Mouse (Mus musculus): Measurements from ENCODE around the gene Gm2a. TPM values are rescaled to one million over a fixed set of nuclear protein-coding genes. Genes with fewer than 3 reads are reported as not detected.

Gene Gm2a
- total RNA-seq, 2 experiments from 2014 or later, result 8.6 to 9.0 TPM

DNA sequence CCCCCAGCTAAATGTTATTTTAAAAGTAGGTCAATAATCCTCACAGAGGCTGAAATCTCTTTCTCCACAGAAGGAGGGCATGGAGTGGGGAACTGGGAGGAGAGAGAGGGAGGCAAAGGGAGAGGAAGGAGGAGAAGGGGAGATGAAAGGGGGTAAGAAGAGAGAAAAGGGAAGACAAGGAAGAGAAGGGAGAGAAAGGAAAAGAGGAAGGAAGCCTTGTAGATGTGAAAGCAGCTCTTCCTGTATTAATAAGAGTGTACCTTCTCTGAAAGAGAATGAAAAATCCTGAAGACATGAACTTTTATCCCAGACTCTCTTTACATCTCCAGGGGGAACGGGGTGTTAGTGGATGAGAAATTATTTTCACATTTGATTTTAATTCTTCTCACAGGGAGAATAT, 23.5 kb downstream of the Gm2a start:
- ATAC-seq (replicated peaks; ENCODE audit: low FRiP score, low TSS enrichment, poor library complexity, severe bottlenecking), result no peak

DNA sequence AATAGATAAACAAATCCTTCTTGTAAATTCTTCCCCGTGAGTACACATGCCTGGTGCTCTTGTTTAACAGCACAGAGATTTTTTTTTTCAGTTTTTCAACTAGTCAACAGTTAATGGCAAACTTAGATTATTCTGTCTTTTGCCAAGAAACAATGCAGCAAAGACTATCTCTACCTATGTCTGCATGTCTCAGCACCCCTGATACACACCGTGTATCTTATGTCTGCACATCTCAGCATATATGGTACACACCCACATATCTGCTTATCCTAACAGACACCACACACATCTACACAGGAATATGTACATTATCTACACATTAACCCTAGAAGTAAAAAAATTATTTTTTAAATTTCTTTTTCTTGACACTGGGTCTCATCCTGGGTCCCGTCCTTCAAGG, 28.7 kb downstream of the Gm2a start:
- peak; percentile 71 for ATAC-seq (replicated peaks; ENCODE audit: low FRiP score, low TSS enrichment, poor library complexity, severe bottlenecking)

DNA sequence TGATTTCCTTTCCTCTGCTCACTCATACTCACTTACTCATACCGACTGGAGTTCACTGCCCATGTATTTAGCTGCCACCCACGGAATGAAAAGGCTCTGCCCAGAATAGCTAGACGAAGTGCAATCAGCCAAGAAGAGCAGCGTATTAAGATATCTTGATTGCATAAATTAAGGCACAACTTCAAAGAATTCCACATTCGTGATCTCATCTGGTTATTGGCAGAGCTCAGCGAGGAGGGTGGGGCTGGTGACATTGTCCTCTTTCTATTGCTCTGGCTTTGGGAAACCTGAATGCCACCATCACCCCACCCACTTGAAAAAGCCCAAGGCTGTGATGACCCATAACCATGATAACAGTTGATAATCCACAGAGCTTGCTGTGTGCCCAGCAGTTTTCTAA, 30.0 kb downstream of the Gm2a start:
- ATAC-seq (replicated peaks; ENCODE audit: low FRiP score, low TSS enrichment, poor library complexity, severe bottlenecking), result no peak

DNA sequence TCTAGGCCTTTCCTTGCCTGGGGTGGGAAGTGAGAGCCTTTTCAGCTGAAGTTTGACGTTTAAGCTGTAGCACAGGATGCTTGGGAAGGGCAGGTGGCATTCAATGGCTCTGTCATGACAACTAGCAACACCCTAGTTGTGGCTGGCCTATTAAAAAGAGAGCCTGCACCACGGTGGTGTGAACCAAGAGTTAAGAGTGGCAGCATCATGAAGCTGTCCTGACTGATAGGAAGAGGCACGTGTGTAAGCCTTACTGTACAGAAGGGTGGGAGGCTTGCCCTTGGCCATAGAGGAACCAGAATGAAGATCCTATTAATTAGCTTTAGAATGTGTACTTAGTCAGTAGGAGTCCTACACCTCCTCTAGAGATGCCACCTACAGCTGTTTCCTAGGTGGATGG, 30.5 kb downstream of the Gm2a start:
- no peak for ATAC-seq (replicated peaks; ENCODE audit: low FRiP score, low TSS enrichment, poor library complexity, severe bottlenecking)

DNA sequence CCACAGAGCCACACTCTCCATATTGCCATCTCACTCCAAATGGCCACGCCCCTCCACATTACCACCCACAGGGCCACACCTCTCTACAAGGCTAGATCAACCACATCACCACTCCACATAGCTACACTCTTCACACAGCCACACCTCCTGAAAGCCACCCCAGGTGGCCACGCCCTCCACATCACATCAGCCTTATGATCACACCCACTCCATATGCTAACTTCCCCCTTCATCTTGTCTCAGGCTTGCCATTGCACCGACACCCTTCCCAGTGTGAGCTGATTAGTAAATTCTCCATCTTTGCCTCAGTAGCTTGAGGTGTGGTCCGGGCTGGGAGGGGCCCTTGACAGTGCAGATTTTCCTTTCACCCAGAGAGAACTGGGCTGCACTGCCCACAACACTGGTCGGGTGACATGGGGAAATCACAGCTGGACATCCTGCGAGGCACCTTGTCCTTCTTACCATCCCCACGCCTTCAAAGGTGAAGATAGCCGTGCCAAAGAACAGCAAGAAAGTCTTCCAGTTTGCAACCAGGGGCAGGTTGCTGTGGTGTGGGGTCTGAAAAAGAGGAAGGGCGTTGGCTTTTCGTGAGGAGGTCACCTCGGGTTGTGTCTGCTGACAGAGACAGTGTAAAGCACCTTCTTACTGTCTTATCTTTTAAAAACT, 33.3 kb downstream of the Gm2a start:
- ATAC-seq (replicated peaks; ENCODE audit: low FRiP score, low TSS enrichment, poor library complexity, severe bottlenecking), result peak; percentile 90

DNA sequence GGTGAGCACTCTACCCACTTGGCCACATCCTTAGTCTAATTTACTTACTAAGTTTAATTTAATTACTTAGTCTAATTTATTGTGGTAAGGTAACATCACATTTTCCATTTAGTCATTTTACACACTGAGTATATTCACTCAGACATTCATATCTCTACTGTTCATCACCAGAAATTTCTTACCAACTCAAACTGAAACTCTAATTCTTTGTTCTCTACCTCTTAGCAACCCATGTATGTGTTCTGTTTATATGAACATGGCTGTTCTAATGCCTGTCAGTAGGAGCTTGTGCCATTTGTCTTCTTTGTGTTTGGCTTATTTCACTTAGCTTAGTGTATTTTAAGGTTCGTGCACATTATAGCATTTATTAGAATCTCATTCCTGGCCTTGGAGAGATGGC, 34.0 kb downstream of the Gm2a start:
- ATAC-seq (replicated peaks; ENCODE audit: low FRiP score, low TSS enrichment, poor library complexity, severe bottlenecking), result no peak

DNA sequence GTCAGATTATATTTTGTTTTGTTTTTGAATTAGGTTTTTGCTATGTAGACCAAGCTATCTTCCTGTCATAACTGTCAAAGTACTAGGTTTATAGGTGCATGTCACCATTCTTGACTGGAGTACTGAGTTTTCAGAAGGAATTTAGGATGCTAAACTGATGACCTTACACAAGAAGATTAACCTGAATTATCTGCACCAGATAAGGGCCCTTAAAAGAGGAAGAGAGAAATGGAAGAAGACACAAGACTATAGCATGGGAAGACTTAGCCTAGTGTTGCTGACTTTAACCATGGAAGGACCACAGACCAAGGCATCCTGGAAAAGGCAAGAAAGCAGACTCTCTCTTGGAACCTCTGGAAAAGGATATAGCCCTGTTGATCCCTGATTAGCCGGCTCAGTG, 35.3 kb downstream of the Gm2a start:
- ATAC-seq (replicated peaks; ENCODE audit: low FRiP score, low TSS enrichment, poor library complexity, severe bottlenecking), result no peak

DNA sequence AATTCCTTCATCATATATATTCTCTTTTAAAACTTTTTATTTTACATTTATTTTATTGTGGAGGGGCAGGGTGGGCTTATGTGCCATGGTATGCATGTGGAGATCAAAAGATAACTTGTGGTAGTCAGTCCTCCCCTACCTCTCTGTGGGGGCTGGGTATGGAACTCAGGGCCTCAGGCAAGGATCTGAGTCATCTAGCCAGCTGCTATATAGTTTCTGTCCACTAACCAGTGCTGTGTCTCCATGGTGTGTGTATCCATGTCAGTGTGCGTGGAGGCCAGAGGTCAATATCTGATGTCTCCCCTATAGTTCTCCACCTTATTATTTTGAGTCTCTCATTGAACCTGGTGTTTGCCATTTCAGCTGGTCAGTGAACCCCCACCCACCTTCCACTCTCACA, 36.5 kb downstream of the Gm2a start:
- ATAC-seq (replicated peaks; ENCODE audit: low FRiP score, low TSS enrichment, poor library complexity, severe bottlenecking), result no peak

DNA sequence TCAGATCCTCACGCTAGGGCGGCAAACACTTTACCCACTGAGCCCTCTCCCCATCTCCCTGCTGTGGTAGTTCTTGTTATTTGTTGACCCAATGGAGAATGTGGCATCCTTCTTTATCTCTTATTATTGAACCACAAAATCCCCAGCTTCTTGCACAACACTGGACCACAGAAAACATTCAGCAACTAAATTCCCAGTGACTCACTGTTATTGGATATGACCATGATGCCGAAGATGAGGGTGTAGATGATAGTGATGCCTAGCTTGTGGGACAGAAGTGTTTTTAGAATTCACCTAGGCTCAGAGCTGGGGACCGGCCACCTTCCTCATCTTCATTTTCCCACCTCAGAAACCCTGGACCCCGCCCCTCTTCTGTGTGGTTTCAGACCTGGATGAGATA, 37.0 kb downstream of the Gm2a start:
- no peak for ATAC-seq (replicated peaks; ENCODE audit: low FRiP score, low TSS enrichment, poor library complexity, severe bottlenecking)

DNA sequence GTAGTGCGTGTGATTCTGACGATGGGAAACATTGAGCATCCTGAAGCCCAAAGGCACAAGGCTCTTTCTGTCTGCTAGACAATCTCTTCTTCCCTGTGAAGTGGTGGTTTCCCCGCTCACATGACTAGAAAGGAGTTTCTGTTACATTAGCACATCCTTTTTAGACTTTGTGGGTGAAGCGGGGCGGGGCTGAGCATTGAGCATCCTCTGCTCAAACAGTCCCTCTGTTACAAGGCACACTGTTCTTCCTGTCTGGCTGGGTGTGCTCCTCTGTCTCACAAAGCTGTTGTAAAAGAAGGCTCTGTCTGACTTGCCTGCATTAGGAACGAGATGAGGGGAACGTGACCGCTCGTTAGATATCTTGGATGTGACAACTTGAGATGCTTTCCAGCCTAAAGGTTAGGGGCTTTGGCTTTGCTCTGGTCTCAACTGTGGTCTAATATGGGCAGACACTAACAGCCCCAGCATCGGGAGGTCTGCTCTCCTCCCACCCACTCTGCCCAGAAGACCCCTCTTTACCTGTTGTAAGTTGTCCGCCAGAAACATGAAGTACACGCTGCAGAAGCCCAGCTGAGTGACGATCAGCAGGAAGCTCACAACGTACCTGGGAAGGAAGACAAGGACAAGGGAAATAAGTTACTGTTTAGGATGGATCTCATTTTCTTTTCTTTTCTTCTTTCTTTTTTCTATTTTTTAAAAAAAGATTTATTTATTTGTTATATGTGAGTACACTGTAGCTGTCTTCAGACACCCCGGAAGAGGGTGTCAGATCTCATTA, 39.0 kb downstream of the Gm2a start:
- ATAC-seq (replicated peaks; ENCODE audit: low FRiP score, low TSS enrichment, poor library complexity, severe bottlenecking), result no peak

DNA sequence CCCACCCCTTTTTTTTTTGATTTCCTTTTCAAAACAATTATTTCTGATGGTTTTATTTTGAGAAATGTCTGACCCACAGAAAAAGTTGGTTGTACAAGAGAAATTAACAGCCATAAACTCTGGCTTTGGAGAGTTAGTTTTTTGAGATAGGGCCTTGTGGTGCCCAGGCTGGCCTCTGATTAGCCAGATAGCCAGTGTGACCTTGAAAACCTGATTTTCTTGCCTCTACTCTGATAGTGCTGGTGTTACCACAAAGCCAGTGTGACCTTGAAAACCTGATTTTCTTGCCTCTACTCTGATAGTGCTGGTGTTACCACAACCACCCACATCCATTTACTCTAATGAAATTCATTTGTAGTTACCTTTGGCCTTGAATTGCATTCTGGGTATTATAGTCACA, 39.7 kb downstream of the Gm2a start:
- no peak for ATAC-seq (replicated peaks; ENCODE audit: low FRiP score, low TSS enrichment, poor library complexity, severe bottlenecking)

DNA sequence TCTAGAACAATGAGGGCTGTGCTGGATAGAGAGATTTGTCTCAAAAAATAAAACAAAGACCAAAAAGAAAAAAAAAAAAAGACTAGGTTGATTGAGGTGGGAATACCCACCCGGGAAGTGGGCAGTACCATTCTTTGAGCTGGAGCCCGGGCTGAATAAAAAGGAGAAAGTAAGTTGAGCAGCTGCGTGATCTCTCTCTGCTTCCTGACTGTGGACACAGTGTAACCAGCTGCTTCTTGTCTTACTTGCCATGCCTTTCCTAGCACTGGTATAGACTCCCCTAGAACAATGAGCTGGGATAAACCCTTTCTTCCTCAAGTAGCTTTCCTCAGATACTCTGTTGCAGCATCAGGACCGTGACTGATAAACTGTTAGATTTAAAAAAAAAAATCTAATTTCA, 43.6 kb downstream of the Gm2a start:
- no peak for ATAC-seq (replicated peaks; ENCODE audit: low FRiP score, low TSS enrichment, poor library complexity, severe bottlenecking)

DNA sequence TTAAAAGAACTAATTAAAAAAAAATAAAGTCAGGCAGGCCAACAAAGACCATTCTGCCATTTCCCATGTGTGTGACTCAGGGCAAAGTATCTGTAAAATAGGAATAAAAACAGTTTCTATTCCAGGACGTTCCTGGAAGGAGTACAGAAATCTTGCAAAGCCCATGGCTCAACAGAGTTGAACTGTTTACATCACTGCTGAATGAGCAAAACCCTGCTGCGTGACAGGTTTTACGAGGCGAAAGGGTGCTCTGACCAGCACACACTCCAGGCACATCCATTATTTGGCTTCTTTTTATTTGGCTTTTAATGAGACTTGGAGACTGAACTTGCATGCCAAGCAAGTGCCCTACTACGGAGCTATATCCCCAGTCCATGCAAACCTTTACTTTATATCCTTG, 46.1 kb downstream of the Gm2a start:
- no peak for ATAC-seq (replicated peaks; ENCODE audit: low FRiP score, low TSS enrichment, poor library complexity, severe bottlenecking)

DNA sequence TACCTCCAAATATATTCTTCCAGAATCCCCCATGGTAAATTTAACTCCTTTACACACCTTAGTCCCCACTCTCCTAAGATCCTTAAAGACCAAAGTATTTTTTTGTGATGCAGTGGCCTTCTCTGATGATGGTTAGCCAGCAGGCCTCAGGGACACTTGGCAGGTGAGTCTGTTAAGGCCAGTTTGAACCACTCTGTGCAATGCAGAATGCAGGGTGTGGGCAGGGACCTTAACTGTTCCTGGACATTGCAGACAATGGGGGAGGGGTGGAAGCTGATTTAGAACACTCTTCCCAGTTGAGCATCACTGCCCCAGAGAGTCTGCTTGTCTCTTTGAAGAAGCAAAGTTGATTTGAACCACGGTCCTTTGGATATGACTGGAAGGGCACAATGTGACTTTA, 48.9 kb downstream of the Gm2a start:
- no peak for ATAC-seq (replicated peaks; ENCODE audit: low FRiP score, low TSS enrichment, poor library complexity, severe bottlenecking)

DNA sequence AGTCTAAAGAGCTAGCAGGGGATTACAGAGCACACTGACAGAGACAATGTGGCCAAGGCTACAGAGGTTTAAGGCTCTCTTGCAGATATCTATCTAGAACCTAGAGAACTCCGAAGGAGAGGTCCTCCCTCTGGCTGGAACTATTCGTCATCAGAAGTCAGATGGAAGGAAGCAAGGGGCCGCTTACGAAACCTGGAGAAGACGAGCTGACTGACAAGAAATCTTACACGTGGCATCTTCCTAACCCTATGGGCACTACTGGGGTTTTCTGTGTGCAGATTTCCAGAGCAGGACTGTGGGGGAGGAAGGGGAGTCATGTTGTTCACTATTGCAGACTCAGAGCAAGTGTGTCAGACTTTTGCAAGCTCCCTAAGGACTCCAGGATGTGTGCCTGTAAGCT, 49.5 kb downstream of the Gm2a start:
- ATAC-seq (replicated peaks; ENCODE audit: low FRiP score, low TSS enrichment, poor library complexity, severe bottlenecking), result no peak

DNA sequence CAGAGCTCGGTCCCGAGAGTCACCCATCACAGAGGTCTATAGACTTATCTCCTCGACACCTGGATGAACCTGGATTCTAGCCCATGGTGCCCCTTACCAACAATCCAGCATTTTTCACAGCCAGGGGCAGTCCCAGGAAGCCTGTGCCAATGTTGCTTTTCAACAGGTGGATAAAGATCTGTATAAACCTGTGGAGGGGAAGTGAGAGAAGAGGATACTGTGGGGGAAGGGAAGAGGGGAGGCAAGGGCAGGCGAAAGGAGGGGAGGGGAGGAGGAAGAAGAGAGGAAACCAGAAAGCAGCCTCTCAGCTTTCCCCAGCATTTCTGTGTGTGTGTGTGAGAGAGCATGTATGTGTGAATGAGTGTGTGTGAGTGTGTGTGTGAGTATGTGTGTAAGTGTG, 50.5 kb downstream of the Gm2a start:
- ATAC-seq (replicated peaks; ENCODE audit: low FRiP score, low TSS enrichment, poor library complexity, severe bottlenecking), result no peak

DNA sequence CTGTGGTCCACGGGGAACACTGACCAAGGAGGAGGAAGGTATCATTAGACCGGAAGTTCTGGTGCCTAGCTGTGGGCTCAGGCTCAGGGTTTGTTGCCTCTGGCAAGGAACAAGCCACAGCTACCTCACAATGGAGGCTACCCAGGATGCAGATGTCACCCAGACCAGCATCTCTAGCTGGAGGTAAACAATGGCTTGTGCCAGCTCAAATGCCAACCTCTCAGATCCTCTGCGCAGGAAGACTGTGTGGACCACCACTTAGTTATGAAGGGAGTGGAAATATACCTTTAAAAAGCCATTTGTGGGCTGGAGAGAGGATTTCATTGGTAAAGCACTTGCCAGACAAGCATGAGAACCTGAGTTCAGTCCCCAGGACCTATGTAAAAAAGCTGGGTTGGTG, 53.7 kb downstream of the Gm2a start, which contains the start of gene Slc36a3:
Slc36a3 (minus strand) TSS at position 101 of the 400 bp plus-strand sequence.
- ATAC-seq (replicated peaks; ENCODE audit: low FRiP score, low TSS enrichment, poor library complexity, severe bottlenecking), result no peak

DNA sequence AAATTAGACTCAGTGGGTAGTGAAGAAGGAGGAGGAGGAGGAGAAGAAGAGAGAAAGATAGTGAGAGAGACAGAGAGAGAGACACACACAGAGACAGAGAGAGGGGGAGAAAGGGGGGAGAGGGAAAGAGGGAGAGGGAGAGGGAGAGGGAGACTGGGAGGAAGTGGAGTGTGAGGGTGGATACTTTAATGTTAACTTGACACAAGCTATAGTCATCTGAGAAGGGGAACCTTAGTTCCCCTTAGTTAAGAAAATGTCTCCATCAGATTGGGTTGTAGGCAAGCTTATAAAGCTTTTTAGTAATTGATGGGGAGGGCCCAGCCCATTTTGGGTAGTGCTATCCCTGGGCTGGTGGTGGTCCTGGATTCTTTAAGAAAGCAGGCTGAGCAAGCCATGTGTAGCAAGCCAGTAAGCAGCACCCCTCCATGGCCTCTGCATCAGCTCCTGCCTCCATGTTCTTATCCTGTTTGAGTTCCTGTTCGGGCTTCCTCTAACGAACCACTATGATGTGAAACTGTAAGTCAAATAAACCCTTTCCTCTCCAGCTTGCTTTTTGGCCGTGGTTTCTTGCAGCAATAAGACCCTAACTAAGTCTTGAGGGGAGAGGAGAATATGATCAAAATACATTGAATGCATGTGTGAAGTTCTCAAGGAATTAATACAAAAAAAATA, 56.6 kb downstream of the Gm2a start:
- ATAC-seq (replicated peaks; ENCODE audit: low FRiP score, low TSS enrichment, poor library complexity, severe bottlenecking), result no peak

DNA sequence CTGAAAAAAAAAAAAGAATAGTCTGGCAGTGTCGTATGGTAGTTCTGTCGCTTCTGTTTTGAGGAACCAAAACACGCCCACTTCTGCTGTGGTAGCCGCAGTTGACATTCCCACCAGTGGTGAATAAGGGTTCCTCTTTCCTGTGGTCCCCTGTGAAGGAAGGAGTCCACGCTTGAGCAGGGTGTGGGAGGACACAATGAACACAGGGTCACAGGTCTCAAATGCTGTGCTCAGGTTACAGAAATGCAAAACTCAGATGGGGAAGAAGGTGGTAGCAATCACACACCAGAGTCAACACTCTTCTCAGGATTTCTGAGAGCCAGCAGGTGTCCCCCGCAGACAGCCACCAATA, 57.1 kb downstream of the Gm2a start:
- ATAC-seq (replicated peaks; ENCODE audit: low FRiP score, low TSS enrichment, poor library complexity, severe bottlenecking), result no peak

DNA sequence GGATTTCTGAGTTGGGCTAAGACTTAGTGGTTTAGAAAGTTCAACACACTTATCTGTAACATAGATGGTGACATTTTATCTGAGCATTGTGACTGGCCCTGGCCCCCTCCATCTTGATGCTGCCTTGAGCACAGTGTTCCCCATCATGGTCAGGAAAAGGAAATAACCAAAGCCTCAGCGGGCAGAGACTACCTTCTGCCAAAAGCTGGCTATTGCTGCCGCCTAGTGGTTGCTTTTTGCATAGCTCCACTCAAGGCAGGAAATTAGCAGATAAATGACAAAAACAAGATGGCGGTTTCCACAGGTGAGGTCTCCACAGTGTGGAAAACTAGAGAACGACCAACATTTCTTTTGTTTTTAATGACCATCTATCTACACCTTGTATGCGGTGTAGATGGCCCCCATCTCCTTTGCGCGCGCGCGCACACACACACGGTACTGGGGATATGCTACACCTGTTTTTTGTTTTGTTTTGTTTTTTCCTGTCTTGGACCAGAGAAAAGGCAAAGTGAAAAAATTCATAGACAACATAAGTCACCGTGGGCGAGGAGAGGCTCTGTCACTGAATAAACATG, 61.0 kb downstream of the Gm2a start:
- ATAC-seq (replicated peaks; ENCODE audit: low FRiP score, low TSS enrichment, poor library complexity, severe bottlenecking), result peak; percentile 67
